Mouse (Mus musculus): ENCODE results near the gene H3f3a.

Gene H3f3a

DNA sequence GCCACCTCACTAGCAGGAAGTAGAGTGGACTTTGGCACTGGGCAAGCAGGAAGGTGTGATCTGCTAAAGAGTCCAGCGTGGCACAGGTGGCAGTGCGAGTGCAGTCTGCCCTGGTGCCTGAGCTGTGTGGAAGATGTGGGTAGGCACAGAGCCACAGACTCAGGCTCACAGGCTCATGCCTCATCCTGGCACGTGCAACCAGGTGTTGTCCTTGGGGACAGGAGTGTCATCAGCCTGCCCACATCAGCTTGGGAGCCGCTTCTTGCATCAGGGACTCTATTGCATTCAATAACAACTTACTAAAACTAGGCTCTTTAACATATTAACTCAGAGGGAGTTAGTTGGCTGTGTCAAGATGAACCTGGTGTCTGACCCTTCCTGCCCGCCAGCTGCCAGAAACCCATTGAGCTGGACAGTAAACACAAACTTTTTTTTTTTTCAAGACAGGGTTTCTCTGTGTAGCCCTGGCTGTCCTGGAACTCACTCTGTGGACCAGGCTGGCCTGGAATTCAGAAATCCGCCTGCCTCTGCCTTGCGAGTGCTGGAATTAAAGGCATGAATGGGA, 55.7 kb downstream of the H3f3a start:
- DNase-seq (ENCODE audit: low spot score) = no peak

DNA sequence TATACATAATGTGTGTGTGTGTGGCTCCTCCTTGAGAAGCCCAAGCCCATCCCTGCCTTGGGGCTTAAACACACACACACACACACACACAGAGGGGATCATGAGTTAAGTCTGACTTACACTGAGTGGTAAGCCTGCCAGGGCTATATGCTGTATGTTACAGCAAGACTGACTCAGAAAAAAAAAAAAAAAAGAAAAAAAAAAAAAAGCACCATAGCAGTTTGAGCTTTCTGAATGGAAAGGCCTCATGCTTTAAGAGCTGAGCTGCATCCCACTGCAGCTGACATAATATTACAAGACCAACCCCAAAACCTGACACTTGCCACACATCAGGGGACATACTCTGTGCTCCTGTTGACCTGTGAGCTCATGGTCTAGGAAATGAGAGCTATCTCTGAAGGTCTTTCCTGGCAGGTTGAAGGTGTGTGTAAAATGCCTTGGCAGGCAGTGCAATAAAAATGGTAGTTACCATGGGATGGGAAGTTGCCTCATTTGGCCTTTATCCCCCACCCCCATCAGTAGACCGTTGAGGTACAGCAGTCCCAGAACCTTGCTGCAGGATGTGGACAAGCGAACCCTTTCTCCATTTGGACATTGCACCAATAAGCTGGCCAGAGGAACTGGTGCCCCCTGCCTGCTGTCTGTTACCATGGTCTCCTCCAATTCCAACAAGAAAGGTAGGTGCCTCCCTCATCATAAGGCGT, 56.3 kb downstream of the H3f3a start:
- DNase-seq (ENCODE audit: low spot score) = no peak

DNA sequence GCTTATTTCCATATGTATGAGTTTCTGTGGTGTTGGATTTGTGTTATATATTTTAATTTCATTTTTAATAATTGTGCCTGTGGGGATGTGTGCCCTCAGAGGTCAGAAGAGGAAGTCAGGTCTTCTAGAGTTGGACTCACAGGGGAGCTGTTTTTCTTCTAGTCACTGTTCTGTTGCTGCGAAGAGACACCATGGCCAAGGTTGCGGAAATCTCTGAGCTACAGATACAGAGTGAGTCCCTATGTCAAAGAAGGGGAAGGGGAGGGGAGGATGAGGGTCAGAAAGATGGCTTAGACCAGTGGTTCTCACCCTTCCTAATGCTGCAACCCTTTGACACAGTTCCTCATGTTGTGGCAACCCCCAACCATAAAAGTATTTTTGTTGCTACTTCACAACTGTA, 57.0 kb downstream of the H3f3a start:
- DNase-seq (ENCODE audit: low spot score) = no peak

DNA sequence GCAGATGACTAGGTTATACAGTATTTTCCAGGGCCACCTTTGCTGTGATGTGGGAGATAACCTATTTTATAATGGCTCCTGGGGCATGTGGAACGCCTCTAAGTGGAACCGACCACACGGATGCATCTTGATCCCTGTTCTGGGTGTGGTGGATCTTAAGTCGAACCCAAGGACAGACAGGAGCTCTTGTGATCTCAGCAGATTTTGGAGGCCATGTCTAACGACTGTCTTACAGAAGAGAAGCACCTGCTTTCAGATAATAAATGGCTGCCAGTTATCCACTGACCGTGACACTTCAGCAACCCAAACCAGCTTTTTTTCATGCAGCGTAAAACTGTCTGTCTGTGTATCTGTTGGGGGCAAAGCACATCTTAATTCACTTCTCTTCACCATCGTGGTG, 59.4 kb downstream of the H3f3a start:
- DNase-seq (ENCODE audit: low spot score) = no peak

DNA sequence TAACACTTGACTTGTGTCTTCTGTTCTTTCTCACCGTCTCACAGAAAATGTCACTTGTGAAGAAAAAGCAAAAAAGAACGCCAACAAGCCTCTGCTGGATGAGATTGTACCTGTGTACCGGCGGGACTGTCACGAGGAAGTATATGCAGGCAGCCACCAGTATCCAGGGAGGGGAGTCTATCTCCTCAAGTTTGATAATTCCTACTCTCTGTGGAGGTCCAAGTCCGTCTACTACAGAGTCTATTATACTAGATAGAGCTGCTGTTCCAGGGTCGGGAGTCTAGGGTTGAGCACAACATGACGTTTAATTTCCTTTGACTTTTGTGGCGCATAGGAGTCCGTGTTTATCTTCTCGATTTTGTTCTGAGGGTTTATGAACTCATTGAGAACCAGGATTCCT, 61.6 kb downstream of the H3f3a start:
- no peak for DNase-seq (ENCODE audit: low spot score)

Measured in adipocyte (in vitro differentiated cells).